Mouse (Mus musculus) E14TG2a.4 (cell line): ENCODE results near the gene Kcnab2.

Experiments
- CTCF ChIP-seq: conservative IDR thresholded peaks from 2 replicates; pipeline ENCODE4 v1.5.1; 2014; ENCODE audit warnings: low read length
- NANOG ChIP-seq: IDR thresholded peaks from 2 replicates; pipeline ENCODE4 v1.6.1; 2014; ENCODE audit warnings: borderline replicate concordance, low read length, mixed read lengths

GRCm38 (mm10) chr4:152475941-152476340, 1.7 kb downstream of the Kcnab2 start:
- TF ChIP-seq CTCF (no peak), NANOG (no peak)
